Mouse (Mus musculus): ENCODE data around the gene Vmn2r59.

Gene Vmn2r59

DNA sequence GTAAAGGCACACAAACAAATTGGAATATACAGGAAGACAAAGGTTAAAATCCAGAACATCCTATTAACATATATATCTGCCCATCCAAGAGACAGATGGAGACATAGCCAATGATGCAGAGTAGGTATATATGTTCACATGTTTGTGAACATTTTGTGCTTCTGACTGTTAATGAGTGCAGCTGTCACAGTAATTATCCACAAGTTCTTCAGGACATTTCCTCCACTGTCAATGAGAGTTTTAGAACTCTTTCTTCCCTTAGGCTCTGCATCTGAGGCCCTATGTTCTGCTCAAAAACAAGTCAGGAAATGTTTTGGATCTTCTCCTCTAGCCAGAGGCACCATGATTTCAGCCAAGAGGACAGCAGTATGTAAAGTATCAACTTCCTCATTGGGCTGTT, at the start of gene Vmn2r59:
Gene Vmn2r59, minus strand, starts transcription at position 101 of the 400 bp plus-strand sequence.
- TF ChIP-seq GATA4 (IDR thresholded peaks at IDR 0.05; ENCODE audit: insufficient replicate concordance, low read length), result no peak

DNA sequence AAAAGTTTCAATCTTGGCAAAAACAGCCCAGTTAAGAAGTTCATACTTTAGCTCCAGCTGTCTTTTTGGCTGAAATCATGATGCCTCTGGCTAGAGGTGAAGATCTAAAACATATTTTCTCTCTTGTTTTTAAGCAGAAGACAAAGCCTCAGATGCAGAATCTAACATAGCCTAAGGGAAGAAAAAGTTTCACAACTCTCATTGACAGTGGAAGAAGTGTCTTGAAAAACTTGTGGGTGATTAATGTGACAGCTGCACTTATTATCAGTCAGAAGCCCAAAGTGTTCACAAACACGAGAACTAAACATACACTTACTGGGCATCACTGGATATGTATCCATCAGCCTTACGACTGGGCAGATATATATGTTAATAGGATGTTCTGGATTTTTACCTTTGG, 48.6 kb upstream of the Vmn2r59 start, which contains the start of gene Vmn2r60:
Gene Vmn2r60, plus strand, starts transcription at position 301 of the 400 bp plus-strand sequence.
- TF ChIP-seq GATA4 (IDR thresholded peaks at IDR 0.05; ENCODE audit: insufficient replicate concordance, low read length), result no peak
